Mouse (Mus musculus) hindbrain, postnatal 0 days (tissue): Measurements from ENCODE around the gene Lbhd1. TPM values are rescaled to one million over a fixed set of nuclear protein-coding genes. Genes with fewer than 3 reads are reported as not detected.
"Not testable (repeated sequence)": the region's sequence is repeated elsewhere in the genome, so short reads cannot be mapped to it uniquely, and the experiment has no call there.

Experiments
- ATAC-seq: fragments of 200-750 bp; cut with Nextera tagmentation; 2 replicates; pipeline ENCODE4 v1.8.0; 2017; ENCODE audit warnings: mild to moderate bottlenecking, moderate TSS enrichment, moderate library complexity
- DNase-seq: peaks from one replicate; pipeline ENCODE4 v3.0.0-alpha.2; 2015; ENCODE audit warnings: low spot score
- H3K27ac ChIP-seq: fragments of 300-500 bp; sonication (generic); 2 replicates; pipeline ENCODE4 v1.5.1; 2014; ENCODE audit warnings: mild to moderate bottlenecking
- H3K27me3 ChIP-seq: fragments of 300-500 bp; sonication (generic); 2 replicates; pipeline ENCODE4 v1.6.1; 2014; ENCODE audit warnings: low read length, mixed read lengths; ENCODE audit not compliant: insufficient read depth
- H3K36me3 ChIP-seq: fragments of 300-500 bp; sonication (generic); 2 replicates; pipeline ENCODE4 v1.6.1; 2014; ENCODE audit warnings: low read length, mixed read lengths; ENCODE audit not compliant: insufficient read depth
- H3K4me1 ChIP-seq: fragments of 300-500 bp; sonication (generic); 2 replicates; pipeline ENCODE4 v1.6.1; 2014; ENCODE audit warnings: antibody characterized with exemption, low read length, mixed read lengths; ENCODE audit not compliant: insufficient read depth
- H3K4me2 ChIP-seq: fragments of 300-500 bp; sonication (generic); 2 replicates; pipeline ENCODE4 v1.6.1; 2014; ENCODE audit warnings: low read depth, mild to moderate bottlenecking, low read length, moderate library complexity, mixed read lengths
- H3K4me3 ChIP-seq: fragments of 300-500 bp; sonication (generic); 2 replicates; pipeline ENCODE4 v1.5.1; 2014; ENCODE audit warnings: low read length
- H3K9ac ChIP-seq: fragments of 300-500 bp; sonication (generic); replicated peaks from 2 replicates; pipeline ENCODE4 v1.6.1; 2014; ENCODE audit warnings: mild to moderate bottlenecking, low read length, moderate library complexity, mixed read lengths
- H3K9me3 ChIP-seq: fragments of 300-500 bp; sonication (generic); 2 replicates; pipeline ENCODE4 v1.6.1; 2016; ENCODE audit warnings: low read length, mixed read lengths
- CTCF ChIP-seq: IDR thresholded peaks from 2 replicates; pipeline ENCODE4 v1.5.1; 2016; ENCODE audit warnings: antibody characterized with exemption, control low read depth, low read depth
- WGBS: fragments of 180-500 bp; shearing (Covaris S2); extraction: QIAGEN DNeasy Blood & Tissue Kit; methylation state at CpG from one replicate; pipeline ENCODE4 v1.1.7; 2014; 5-methylcytosine and 5-hydroxymethylcytosine counted together
- polyA plus RNA-seq: library from polyadenylated mRNA; unstranded; fragments of >200 nt; fragmentation: Nextera tagmentation; extraction: Ambion mirVana; gene quantifications from 2 replicates; pipeline ENCODE4 v1.2.1, GENCODE M21; 2015
- total RNA-seq: library from RNA; depleted of rRNA; stranded (reverse); fragments of >200 nt; gene quantifications from 2 replicates; pipeline ENCODE4 v1.2.3, GENCODE M21; 2014; rRNA removed

Gene Lbhd1
- 3.3 and 5.5 TPM in 2 replicates for total RNA-seq
- polyA plus RNA-seq = 26.4 and 37.8 TPM in 2 replicates

DNA sequence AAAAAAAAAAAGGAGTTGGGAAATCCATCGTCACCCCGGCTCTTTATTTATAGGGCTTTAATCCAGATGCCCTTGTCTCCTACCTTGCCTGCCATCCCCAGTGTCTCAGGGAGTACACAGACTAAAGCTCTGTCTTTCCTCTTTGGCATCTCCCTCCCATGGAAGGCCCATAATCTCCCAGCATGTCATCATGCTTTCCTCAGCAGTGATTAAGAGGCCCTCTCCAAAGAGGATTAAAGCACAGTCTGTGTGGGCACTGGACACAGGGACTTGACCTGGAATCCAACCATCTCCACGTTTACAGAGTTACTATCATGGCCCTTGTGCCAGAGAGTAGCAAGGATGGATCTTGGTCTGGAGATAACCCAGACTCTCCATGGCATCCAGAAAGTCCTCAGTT lies at the start of gene Lbhd1, which contains the start of gene Gm49403:
TSS of gene Lbhd1 (plus strand) at position 117 of the 400 bp plus-strand sequence.
TSS of gene Gm49403 (plus strand) at position 315 of the 400 bp plus-strand sequence.
- peaks cover 11% of the 10 kb centered on the region for H3K4me1 ChIP-seq
- H3K27ac ChIP-seq = no peak within 1 kb of the TSS
- no peaks in the 10 kb centered on the region for H3K36me3 ChIP-seq
- no peak for ATAC-seq
- 73% methylated on average over 3 of the region's 3 CpGs for WGBS
- no peak within 1 kb of the TSS for H3K4me2 ChIP-seq
- TF ChIP-seq CTCF = no peak
- H3K4me3 ChIP-seq = no peak within 1 kb of the TSS
- H3K9ac ChIP-seq = no peak within 1 kb of the TSS
- DNase-seq = no peak
- H3K27me3 ChIP-seq = no peaks in the 10 kb centered on the region
- no peaks in the 10 kb centered on the region for H3K9me3 ChIP-seq

DNA sequence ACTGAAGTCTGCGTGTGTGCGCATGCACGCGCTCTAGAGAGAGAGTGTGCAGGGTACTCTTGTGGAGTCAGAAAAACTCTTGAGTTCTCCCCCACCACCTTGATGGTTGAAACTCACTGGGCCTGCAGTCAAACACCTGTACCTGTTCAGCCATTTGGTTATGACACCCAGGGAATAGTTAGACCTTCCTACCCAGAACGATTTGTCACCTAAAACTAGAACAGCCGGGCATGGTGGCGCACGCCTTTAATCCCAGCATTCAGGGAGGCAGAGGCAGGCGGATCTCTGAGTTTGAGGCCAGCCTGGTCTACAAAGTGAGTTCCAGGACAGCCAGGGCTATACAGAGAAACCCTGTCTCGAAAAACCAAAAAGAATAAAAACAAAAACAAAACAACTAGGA lies 47.2 kb upstream of the Lbhd1 start:
- H3K36me3 ChIP-seq = peaks cover 30% of the 10 kb centered on the region
- not testable (repeated sequence) for H3K4me2 ChIP-seq, H3K27me3 ChIP-seq, H3K4me1 ChIP-seq, ATAC-seq, H3K4me3 ChIP-seq, H3K9me3 ChIP-seq, H3K9ac ChIP-seq, H3K27ac ChIP-seq, DNase-seq
- WGBS = 96% methylated on average over 10 of the region's 10 CpGs

DNA sequence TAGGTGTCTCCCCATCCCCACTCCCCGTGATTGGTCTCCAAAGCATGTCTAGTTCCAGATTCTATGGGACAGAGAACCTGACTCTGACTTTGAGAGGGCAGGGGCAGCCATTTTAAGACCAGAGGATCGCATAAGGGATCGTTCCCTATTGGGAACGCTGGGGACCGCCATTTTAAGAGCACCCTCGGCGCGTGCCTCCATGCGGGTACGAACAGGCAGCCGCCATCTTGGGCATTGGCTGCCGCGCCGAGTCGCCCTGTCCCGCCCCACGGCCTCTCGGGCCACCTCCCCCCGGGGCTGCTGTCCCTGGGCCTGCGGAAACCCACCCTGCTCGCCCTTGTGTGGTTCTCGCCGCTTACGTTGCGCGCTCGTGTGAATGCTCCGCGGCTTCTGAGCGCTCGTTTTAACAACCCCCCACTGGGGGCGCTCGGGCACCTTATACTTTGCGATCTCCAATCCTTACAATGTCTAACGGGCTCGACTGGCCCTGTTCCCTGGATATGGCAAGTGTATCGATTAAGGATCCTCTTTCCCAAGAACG lies 46.2 kb upstream of the Lbhd1 start, which contains the start of gene Bscl2:
TSS of gene Bscl2 (plus strand) at position 217 of the 541 bp plus-strand sequence.
- H3K36me3 ChIP-seq = peaks cover 23% of the 10 kb centered on the region
- ATAC-seq = peak; percentile 81
- peaks cover 8% of the 10 kb centered on the region for H3K4me1 ChIP-seq
- H3K4me3 ChIP-seq = peak within 1 kb of the TSS; percentile 51
- peak; percentile 62 for TF ChIP-seq CTCF
- under 1% methylated on average over 38 of the region's 38 CpGs for WGBS
- H3K4me2 ChIP-seq = peak within 1 kb of the TSS; percentile 91
- H3K9me3 ChIP-seq = no peaks in the 10 kb centered on the region
- peak within 1 kb of the TSS; percentile 97 for H3K27ac ChIP-seq
- DNase-seq = peak; percentile 94
- H3K27me3 ChIP-seq = no peaks in the 10 kb centered on the region
- peak within 1 kb of the TSS; percentile 73 for H3K9ac ChIP-seq

DNA sequence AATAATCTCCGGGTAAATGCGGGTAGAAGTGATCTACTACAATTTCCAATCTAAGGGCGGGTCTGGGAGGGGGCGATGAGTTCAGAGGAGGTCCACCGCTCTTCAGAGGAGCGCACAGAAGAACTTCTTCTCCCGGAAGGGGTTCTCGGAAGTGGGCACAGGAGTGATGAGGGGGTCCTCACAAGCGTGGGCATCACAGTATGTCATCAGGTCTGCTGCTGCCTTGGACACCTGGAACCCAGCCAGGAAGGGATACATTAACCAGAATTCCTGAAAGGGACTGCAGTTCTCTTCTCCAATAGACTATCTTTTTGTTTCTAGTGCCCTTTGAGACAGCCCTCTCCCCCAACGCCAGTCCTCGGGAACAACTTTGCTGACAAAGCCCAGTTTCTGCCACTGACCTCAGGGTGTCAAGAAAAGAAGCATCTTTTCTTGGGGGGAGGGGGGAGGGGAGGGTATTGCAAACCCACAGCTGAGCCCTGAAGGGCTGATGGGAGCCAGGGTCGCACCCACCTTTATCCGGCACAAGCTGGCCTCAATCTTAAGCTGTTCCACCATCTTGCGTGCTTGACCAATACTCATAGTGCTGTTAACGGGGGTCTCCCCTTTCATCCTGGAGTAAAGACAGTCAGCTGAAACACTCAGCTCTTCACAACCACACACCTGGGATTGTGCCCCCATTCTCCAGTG lies 45.3 kb upstream of the Lbhd1 start:
- Histone ChIP-seq H3K27me3 (no peaks in the 10 kb centered on the region), H3K4me1 (peaks cover 8% of the 10 kb centered on the region), H3K27ac (peak overlapping the region; percentile 97), H3K9ac (peak overlapping the region; percentile 73), H3K4me2 (peak overlapping the region; percentile 91), H3K9me3 (no peaks in the 10 kb centered on the region), H3K36me3 (peaks cover 14% of the 10 kb centered on the region; the same call in 1 of the 2 replicates), H3K4me3 (peak overlapping the region; percentile 51)
- TF ChIP-seq CTCF = no peak
- no peak for ATAC-seq
- 9% methylated on average over 15 of the region's 15 CpGs for WGBS
- peak; percentile 67 for DNase-seq

DNA sequence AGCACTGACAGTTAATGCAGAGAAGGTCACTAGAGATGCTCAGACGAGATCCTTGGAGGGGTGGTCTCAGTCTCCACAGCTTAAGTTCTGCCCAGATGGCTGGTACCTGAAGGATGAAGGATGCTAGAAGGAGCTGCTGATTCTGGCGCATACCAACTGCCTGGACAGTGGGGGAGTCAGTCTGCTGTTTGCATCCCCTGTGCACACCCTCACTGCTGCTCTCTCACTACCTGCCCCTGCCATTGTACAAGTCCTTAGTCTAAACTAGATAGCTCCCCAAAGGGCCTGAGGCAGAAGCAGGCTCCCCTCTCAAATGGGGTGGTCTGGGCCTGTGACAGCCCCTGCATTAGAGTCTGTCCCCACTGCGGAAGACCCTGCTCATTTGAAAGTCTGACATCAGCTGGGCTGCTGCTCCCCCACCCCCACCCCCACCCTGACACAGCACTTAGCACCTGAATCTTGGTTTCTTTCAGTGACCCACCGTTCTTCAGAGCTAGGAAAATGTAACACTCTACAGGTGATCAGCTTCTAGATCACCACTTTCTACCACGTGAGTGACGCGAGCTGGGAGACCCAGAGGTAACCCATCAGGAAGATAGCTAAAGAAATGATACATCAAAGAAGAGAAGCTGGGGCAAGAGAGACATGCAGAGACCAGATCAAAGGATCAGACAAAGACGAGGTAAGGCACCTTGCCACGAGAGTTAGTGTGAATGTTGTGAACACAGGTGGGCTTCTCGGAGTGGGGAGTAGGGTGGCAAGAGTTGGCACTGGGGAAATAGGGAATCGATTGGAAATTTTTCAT lies 44.2 kb upstream of the Lbhd1 start, which contains the start of gene Gng3:
TSS of gene Gng3 (minus strand) at position 92 of the 805 bp plus-strand sequence.
- Histone ChIP-seq H3K27ac (peak within 1 kb of the TSS; percentile 97), H3K9me3 (no peaks in the 10 kb centered on the region), H3K36me3 (peaks cover 10% of the 10 kb centered on the region; the same call in 1 of the 2 replicates), H3K9ac (peak within 1 kb of the TSS; percentile 73), H3K4me1 (peaks cover 8% of the 10 kb centered on the region), H3K4me3 (peak within 1 kb of the TSS; percentile 51), H3K4me2 (peak within 1 kb of the TSS; percentile 91), H3K27me3 (no peaks in the 10 kb centered on the region)
- peak; percentile 92 for DNase-seq
- ATAC-seq = peak; percentile 87
- TF ChIP-seq CTCF = peak; percentile 12; the same call in 1 of the 2 replicates
- 30% methylated on average over 11 of the region's 11 CpGs for WGBS
